Mouse (Mus musculus) thymus, postnatal 36 days (tissue): ENCODE data around the gene Pcnp.
A peak's percentile ranks its signal among the peaks of the same experiment; 100 is the strongest.

Experiments used
- DNase-seq, 2 experiments: peaks; one replicate each; pipeline ENCODE4 v3.0.0; 2022; ENCODE audit warnings: mixed read lengths in 2 of 2

Pcnp gene

DNA sequence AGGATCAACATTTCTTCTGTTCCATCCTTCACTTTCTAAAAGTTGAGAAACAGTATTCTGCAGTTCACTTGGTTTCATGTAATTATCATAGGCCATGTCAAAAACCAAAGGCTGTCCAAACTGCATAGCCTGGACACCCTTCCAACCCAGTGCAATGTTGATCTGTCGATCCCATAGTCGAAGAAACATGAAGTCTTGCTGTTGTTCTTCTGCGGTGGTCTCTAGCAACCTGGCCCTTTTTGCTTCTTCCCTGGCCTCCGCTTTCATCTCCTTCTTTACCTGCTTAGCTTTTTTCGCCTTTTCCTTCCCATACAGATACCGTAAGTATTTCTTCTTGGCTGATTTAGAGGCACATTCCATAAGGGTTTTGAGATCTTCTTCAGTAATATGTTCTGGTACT lies 5.0 kb upstream of the Pcnp start:
- DNase-seq, result no peak

DNA sequence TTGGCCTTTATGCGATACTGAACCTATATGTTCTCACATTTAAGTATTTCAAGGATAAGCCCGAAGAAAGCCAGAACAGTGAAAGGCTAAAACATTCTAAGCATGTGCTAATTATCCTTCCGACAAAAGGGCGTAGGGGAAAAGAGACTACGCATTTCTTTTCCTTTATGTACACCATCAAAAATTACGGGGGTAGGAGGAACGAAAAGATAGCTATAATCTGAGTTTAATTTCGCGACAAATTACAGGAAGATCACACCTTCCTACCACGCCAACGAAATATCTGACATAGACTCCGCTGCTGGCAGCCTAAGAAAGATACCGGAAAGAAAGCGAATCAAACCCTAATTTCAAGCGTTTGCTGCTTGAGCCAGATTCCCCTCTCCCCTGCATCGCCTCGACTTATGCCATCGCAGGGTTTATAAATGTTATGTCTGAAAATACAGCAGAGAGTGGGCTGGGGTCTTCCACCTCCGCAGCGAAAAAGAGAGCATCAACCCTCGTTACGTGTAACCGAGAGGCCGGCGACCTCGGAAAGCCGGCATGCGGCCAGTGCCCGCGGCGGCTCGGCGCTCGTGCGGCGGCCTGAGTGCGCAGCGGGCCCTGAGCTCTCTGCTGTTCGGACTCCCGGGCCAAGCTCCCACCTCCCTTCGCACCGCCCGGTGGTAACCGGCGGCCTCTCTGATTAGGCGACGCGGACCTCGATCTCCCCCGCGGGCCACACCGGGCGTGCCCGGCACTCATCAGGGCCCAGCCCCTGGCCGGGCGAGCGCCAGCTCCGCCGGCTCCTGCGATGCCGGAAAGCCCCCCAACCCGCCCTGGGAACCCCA lies 602 bp downstream of the Pcnp start:
- DNase-seq, result no peak

- DNase-seq, result no peak
Measured at GRCm38 (mm10) chr16:56027854-56028629, 1.5 kb downstream of the Pcnp start.

DNA sequence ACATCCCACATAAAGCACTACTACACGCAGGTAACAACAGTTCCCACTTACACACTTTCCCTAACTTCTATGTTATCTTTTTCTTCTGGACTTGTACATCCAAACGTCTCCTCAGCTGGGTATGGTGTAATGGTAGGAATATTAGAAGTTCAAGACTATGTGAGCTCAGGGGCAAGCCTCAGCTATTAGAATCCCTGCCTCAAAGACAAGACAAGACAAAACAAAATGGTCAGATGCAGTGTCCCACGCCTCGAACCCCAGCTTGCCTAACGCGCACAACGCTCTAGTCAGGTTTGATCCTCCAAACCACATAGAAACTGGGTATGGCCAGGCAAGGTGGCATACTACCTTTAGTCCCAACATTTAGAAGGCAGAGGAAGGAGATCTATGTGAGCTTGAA lies 9.9 kb downstream of the Pcnp start:
- DNase-seq, result no peak

DNA sequence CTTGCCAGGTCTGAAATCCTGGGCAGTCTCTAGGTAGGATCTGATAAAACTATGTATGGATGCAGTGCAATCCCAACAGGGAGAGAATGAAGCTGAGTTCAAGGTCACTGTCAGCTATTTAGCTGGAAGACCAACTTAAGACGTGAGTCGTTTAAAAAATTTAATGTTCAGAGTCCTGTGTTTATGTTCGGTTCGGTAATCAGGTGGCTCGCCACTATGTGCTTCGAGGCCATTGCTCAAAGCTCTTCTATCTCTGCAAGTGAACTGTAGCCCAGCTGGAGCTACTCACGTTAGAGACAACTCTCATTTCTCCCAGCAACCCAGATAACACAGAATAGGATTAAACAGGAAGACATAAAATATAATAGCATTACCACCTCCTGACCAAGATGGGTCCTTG lies 15.5 kb downstream of the Pcnp start:
- no peak for DNase-seq

GRCm38 (mm10) chr16:56012789-56013743 lies 16.5 kb downstream of the Pcnp start:
- no peak for DNase-seq

DNA sequence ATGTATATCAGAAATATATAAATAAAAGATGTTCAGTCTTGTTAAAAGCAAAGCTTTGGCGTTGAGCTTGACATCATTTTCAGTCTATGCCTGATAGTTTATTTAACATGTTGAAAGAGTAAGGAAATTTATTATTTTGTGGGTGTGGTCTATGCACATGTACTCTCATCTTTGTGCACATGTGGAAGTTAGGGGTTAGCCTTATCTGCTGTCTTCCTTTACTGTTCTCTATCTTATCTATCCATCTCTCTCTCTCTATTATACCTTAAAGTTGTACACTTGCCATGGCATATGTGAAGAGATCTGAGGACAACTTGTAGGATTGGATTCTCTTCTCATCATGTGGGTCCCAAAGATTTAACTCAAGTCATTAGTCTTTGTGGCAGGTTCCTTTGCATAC lies 20.7 kb downstream of the Pcnp start:
- DNase-seq, result no peak

GRCm38 (mm10) chr16:56006798-56007197 lies 22.7 kb downstream of the Pcnp start:
- DNase-seq, result no peak

GRCm38 (mm10) chr16:55994235-55994634 lies 35.3 kb downstream of the Pcnp start:
- no peak for DNase-seq

- DNase-seq, result no peak
Measured at GRCm38 (mm10) chr16:55990311-55990710, 39.2 kb downstream of the Pcnp start.

DNA sequence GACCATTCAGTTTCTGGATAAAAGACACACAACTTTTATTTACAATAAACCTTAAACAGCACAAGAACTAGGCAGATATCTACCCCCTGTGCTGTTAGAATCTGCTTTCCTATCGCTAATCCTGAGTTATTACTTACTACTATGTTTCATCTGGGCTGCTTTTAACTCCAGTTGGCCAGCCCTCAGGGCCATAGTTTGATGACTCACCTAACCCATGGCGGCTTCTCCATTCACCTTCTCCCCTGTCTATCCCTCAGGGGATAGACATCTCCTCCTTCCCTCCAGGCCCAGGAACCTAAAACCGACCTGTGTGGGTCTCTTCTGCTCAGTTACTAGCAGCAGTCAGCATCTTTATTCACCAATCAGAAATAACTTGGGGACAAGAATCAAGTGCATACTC lies 43.5 kb downstream of the Pcnp start:
- DNase-seq, result no peak

GRCm38 (mm10) chr16:55974903-55975285 lies 54.6 kb downstream of the Pcnp start:
- DNase-seq, result no peak

DNA sequence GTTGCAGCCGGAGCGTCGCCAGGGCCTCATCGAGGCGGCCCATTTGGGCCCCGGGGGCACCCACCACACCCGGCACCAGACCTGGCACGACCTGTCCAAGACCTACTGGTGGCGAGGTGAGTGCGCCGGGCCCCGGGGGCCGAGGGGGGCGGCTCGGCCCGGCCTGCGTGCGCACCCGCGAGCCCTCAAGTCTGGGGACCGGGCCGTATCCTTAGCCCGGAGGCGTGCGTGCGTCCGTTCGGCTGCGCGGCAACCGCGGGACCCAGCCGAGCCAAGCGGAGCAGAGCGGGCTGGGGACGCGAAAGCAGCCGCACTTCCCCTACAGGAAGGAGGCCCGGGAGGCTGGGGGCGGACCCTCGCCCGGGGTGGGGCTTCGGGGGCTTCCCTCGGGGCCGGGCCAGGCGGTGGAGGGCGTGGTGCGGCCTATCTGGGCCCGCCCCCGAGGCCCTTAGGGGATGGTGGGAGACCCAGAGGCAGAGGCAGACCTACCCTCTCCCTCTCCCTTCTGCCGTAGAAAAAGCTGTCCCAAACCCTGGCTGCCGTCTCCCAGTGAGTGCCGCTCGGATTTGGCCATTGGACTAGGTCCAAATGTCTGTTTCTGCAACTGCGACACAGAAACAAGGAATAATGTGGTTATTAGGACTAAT lies 55.2 kb downstream of the Pcnp start:
- DNase-seq, result peak; percentile 93 to 95

DNA sequence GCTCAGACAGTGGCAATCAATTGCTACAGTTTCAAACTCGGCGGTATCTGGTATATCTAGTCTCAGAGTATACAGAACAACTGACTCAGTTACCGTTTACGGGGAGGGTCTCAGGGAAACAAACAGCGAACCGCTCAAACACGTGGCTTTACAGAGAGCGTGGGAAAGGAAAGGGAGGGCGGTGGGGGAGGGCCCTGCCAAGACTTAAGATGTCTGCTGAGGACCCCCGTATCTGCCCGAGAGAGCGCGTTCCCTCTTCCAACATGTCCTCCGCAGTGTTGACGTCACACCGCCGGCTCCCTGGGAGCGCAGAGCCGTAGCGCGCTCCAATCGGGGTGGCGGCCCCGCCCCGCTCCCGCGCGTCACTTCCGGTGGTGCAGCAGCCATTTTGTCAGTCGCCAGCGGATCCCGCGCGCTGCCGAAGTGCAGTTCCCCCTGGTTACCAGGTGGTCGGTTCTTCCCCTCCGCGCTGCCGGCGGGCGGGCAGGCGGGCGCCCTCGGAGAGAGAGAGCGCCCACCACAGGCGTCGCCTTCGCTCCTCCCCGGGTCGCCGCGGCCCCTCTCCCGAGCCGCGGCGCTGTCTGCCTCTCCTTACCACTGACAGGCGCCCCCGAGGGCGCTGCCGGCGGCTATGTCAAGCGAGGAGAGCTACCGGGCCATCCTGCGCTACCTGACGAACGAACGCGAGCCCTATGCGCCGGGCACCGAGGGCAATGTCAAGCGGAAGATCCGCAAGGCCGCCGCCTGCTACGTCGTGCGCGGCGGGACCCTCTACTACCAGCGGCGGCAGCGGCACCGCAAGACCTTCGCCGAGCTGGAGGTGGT lies 55.9 kb downstream of the Pcnp start, which contains the start of gene Zbtb11:
TSS of gene Zbtb11 (plus strand) at position 453 of the 825 bp plus-strand sequence.
- DNase-seq, result peak; percentile 99

DNA sequence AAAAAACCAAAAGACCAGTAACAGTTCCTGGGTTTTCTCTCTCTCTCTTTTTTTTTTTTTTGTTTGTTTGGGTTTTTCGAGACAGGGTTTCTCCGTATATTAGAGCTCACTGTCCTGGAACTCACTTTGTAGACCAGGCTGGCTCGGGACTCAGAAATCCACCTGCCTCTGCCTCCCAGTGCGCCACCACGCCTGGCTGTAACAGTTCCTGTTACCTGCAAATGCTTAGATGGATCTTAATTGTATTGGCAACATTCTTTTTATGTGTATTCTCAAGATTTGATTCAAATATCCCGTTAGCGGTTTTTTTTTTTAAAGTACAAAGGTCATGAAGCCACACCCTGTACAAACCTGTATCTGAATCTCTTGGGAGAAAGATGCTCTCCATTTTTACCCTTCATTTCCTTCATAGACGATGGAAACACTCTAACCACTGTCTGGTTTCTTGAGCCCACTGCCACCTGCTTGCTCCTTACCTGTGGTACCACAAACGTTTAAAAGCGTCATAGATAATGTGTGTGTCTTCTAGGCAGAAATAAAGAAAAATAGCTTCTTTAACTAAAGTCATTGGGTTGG lies 56.8 kb downstream of the Pcnp start:
- no peak for DNase-seq

DNA sequence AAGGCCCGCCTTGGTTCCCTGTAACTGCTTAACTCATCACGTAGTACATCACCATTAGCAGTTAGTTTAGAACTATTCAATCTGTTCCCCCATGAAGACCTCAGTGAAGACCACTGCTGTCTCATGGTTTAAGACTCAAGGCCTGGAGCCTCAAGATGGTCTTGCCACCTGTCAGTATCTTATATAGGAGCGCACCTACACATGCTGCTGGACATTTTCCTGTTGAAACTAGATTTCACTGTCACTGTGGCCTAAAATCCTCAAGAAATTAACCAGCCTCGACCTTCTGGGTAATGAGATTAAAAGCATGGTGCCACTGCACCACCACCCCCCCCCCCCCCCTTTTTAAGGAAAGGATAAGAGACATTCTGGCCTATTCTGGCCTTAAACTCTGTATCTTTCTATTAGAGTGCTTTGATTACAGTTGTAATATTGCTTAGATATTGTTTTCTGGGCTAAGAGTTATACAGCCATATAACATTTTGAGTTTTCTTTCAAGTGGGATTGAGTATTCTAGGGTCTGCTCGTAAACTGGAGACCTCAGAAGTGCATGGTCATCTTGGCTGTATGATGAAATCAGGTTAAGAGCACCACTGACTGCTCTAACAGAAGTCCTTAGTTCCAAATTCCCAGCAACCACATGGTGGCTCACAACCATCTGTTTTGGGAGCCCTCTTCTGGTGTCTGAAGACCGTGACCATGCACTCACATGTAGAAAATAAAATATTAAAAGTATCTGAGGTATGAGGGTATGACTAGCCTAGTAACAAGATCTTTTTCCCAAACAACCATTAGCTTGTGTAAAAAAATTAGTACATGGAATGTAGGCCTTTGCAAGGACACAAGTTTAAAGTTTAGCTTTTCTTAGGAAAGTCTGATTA lies 57.6 kb downstream of the Pcnp start:
- DNase-seq, result no peak

- no peak for DNase-seq
Measured at GRCm38 (mm10) chr16:55970416-55970815, 59.1 kb downstream of the Pcnp start.

GRCm38 (mm10) chr16:55969147-55969546 lies 60.4 kb downstream of the Pcnp start:
- DNase-seq, result peak; percentile 55

DNA sequence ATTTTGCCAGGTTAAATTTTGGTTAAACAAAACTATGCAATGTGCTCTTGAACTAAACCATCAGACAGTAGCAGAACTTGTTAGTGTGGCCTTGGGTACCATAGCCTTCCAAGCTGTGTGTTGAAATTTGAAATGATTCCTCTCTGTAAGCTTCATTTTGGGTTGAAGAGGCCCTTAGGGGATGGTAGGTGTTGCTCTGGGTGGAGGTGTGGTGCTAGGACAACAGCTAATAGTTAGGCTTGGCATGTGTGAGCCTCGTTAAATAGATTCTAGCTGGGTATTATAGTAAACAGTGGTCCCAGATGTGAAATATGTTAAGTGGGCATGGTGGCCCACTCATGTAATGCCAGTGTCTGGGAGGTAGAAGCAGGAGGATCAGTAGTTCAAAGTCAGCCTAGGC lies 62.3 kb downstream of the Pcnp start:
- no peak for DNase-seq
